In the genomic region with DNA sequence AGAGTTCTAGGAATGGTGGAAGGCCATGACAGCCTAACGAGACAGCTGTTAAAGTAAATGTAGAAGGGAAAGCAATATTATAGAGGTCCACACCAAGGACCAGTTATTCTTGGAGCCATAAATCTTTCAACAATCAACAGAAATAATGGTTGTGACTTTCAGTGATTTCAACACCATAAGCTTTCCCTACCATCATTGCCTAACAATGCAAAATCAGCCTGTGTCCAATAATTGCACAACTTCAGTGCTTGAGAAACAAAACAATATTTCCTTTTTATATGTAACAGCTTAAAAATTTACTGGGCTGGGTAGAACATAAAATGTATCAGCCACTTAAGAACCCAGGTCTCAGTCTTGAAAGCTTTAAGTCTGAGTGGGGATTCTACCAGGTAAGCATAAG, we compare ENCODE assay signal across 17 mouse cellular contexts. TPM values are rescaled to one million over a fixed set of nuclear protein-coding genes. Genes with fewer than 3 reads are reported as not detected.
DNase-seq lines count a peak whose midpoint lies in the region; ATAC-seq lines count a peak whose summit lies in the region.
"Had no signal": no experiment of that assay in that cellular context is flagged by ENCODE, and none has a peak within 500 bp of the region (broad histone marks: within the 10 kb centered on the region; RNA-seq: fewer than 3 reads in every experiment).

No protein-coding gene starts in this region.

- ATAC-seq in intestine, embryonic 16.5 days, result no peak
- ATAC-seq in intestine, embryonic 15.5 days, result no peak
- ATAC-seq: forebrain, embryonic 13.5 days had no signal

- no peaks in the 10 kb centered on the region for H3K27me3 ChIP-seq in intestine, embryonic 16.5 days (replicated peaks; ENCODE audit: control insufficient read depth, insufficient read depth, low read length)
- H3K27me3 ChIP-seq in intestine, embryonic 15.5 days (replicated peaks), result no peaks in the 10 kb centered on the region
- H3K27me3 ChIP-seq: embryonic facial prominence, embryonic 13.5 days; forebrain, embryonic 13.5 days; midbrain, embryonic 12.5 days had no signal

- no peaks in the 10 kb centered on the region for H3K9me3 ChIP-seq in intestine, embryonic 16.5 days (ENCODE audit: control insufficient read depth, low read length)
- H3K9me3 ChIP-seq in intestine, embryonic 15.5 days, result no peaks in the 10 kb centered on the region
- H3K9me3 ChIP-seq: embryonic facial prominence, embryonic 13.5 days; forebrain, embryonic 13.5 days; heart, embryonic 10.5 days; midbrain, embryonic 12.5 days had no signal

- H3K4me1 ChIP-seq in intestine, embryonic 16.5 days (ENCODE audit: control insufficient read depth, insufficient read depth, low read length), result 0 out of 2 replicates have a peak, but pooled peaks cover 5% of the 10 kb centered on the region
- 0 out of 2 replicates have a peak, but pooled peaks cover 5% of the 10 kb centered on the region for H3K4me1 ChIP-seq in intestine, embryonic 15.5 days (replicated peaks)
- peaks cover 3% of the 10 kb centered on the region for H3K4me1 ChIP-seq in brown adipose tissue, adult 24 weeks (ENCODE audit: control insufficient read depth, insufficient read depth, insufficient read length, low read length)
- H3K4me1 ChIP-seq: embryonic facial prominence, embryonic 13.5 days; forebrain, embryonic 13.5 days; heart, embryonic 10.5 days; midbrain, embryonic 12.5 days had no signal

- H3K4me3 ChIP-seq in intestine, embryonic 16.5 days (ENCODE audit: low read length), result no peak overlapping the region
- H3K4me3 ChIP-seq in intestine, embryonic 15.5 days (replicated peaks), result no peak overlapping the region
- H3K4me3 ChIP-seq in brown adipose tissue, adult 24 weeks (ENCODE audit: insufficient read depth, low read depth, low read length), result no peak overlapping the region
- H3K4me3 ChIP-seq in macrophage (ENCODE audit: inconsistent target), result no peak overlapping the region
- H3K4me3 ChIP-seq: embryonic facial prominence, embryonic 13.5 days; forebrain, embryonic 13.5 days; heart, embryonic 10.5 days; left cerebral cortex, adult 2 months; midbrain, embryonic 12.5 days had no signal

- no peak overlapping the region for H3K9ac ChIP-seq in intestine, embryonic 16.5 days (ENCODE audit: low read depth, low read length)
- H3K9ac ChIP-seq in intestine, embryonic 15.5 days, result no peak overlapping the region
- H3K9ac ChIP-seq: embryonic facial prominence, embryonic 13.5 days; forebrain, embryonic 13.5 days; liver, embryonic 14.5 days; midbrain, embryonic 12.5 days had no signal

- 75% methylated on average over 1 of the region's 1 CpGs for WGBS in intestine, embryonic 16.5 days
- WGBS in intestine, embryonic 15.5 days, result 80% methylated on average over 1 of the region's 1 CpGs
- WGBS in macrophage (ENCODE audit: missing documents), result 29% methylated on average over 1 of the region's 1 CpGs

- no peak overlapping the region for H3K4me2 ChIP-seq in intestine, embryonic 16.5 days (ENCODE audit: low read depth, low read length)
- no peak overlapping the region for H3K4me2 ChIP-seq in intestine, embryonic 15.5 days (replicated peaks)
- H3K4me2 ChIP-seq: embryonic facial prominence, embryonic 13.5 days; forebrain, embryonic 13.5 days; midbrain, embryonic 12.5 days had no signal

- peak; percentile 85 for DNase-seq in 3T3-L1 (ENCODE audit: low read depth, low spot score)
- DNase-seq in urinary bladder, postnatal 25 days (ENCODE audit: low spot score), result no peak
- DNase-seq in cerebellum, adult 18-20 months, result no peak
- no peak for DNase-seq in kidney, adult 11 months
- DNase-seq: adrenal gland, postnatal 36 days; cerebellum, adult 11 months; kidney, adult 2 months had no signal

- peaks cover 29% of the 10 kb centered on the region; the same call in 1 of the 2 replicates for H3K79me2 ChIP-seq in macrophage (ENCODE audit: inconsistent target)

- peak overlapping the region; percentile 6; the same call in 1 of the 2 replicates for H3K27ac ChIP-seq in intestine, embryonic 16.5 days (ENCODE audit: low read length)
- no peak overlapping the region for H3K27ac ChIP-seq in intestine, embryonic 15.5 days
- H3K27ac ChIP-seq in brown adipose tissue, adult 24 weeks (replicated peaks; ENCODE audit: low read depth, low read length), result peak overlapping the region; percentile 86
- peak overlapping the region; percentile 73 for H3K27ac ChIP-seq in macrophage
- H3K27ac ChIP-seq: embryonic facial prominence, embryonic 13.5 days; forebrain, embryonic 13.5 days; heart, embryonic 10.5 days; left cerebral cortex, adult 2 months; liver, embryonic 14.5 days; midbrain, embryonic 12.5 days had no signal

- H3K36me3 ChIP-seq in intestine, embryonic 16.5 days (ENCODE audit: control insufficient read depth, insufficient read depth, low read length), result peaks cover 6% of the 10 kb centered on the region
- no peaks in the 10 kb centered on the region for H3K36me3 ChIP-seq in intestine, embryonic 15.5 days
- H3K36me3 ChIP-seq in macrophage (ENCODE audit: inconsistent target), result no peaks in the 10 kb centered on the region

RNA-seq across cellular contexts. Expression of gene Tubd1, which starts 58.9 kb away (rescaled TPM):
- polyA plus RNA-seq in intestine, embryonic 16.5 days (2015; fragmentation: Nextera tagmentation; extraction: Ambion mirVana), result 9.3 and 11.4 TPM in 2 replicates
- polyA plus RNA-seq in intestine, embryonic 15.5 days (2015; fragmentation: Nextera tagmentation; extraction: Ambion mirVana), result 11.6 and 11.8 TPM in 2 replicates
- 7.5 and 9.3 TPM in 2 replicates for polyA plus RNA-seq in brown adipose tissue, adult 24 weeks (2012; ENCODE audit: insufficient read depth, insufficient read length, missing spikeins)
- total RNA-seq in macrophage (2018; cell fraction: chromatin; rRNA removed), result 10 to 100 TPM in 4 of 26 experiments, 1 to 10 TPM in 21, under 1 TPM in 1; 0.94 to 14.1 (median 6.1) TPM
- 1 to 10 TPM; 1.9 to 6.5 (median 5.2) TPM for total RNA-seq in macrophage (2018; cell fraction: cytosol; rRNA removed)
- 10 to 100 TPM in 3 of 26 experiments, 1 to 10 TPM in 22, under 1 TPM in 1; 0.81 to 13.4 (median 6.3) TPM for total RNA-seq in macrophage (2018; cell fraction: nucleus; rRNA removed)
- polyA plus RNA-seq in macrophage (2018), result 4.1 to 5.8 TPM (median 4.5 TPM) in 3 replicates

RNA-seq across cellular contexts. Expression of gene Rps6kb1, which starts 59.1 kb away (rescaled TPM):
- 45.2 and 56.8 TPM in 2 replicates for polyA plus RNA-seq in intestine, embryonic 16.5 days (2015; fragmentation: Nextera tagmentation; extraction: Ambion mirVana)
- 54.6 and 63.6 TPM in 2 replicates for polyA plus RNA-seq in intestine, embryonic 15.5 days (2015; fragmentation: Nextera tagmentation; extraction: Ambion mirVana)
- polyA plus RNA-seq in brown adipose tissue, adult 24 weeks (2012; ENCODE audit: insufficient read depth, insufficient read length, missing spikeins), result 42.7 and 44.0 TPM in 2 replicates
- 10 to 100 TPM; 43.2 to 98.0 (median 75.0) TPM for total RNA-seq in macrophage (2018; cell fraction: chromatin; rRNA removed)
- total RNA-seq in macrophage (2018; cell fraction: cytosol; rRNA removed), result 10 to 100 TPM; 10.8 to 18.2 (median 14.3) TPM
- total RNA-seq in macrophage (2018; cell fraction: nucleus; rRNA removed), result 10 to 100 TPM; 24.2 to 94.2 (median 46.2) TPM
- 14.6 to 22.7 TPM (median 16.3 TPM) in 3 replicates for polyA plus RNA-seq in macrophage (2018)
